Mouse (Mus musculus): ENCODE results near the gene Acap2.

DNA sequence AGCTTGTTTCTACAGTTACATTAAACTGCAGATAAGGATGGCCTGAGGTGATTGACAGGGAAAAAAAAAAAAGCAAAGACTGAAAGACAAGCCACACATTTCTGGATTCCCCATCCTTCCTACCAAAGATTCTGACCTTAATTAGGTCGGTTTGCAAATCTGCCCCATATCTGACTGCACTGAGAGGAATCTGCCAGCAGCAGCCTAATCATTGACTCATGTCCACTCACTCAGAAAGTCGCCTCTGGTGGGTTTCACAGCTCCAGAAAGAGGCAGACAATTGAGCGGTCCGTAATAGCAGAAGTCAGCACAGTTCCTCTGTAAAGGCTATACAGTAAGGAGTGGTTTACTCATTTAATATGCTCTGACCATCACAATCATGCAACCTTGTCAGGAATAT lies 51.2 kb downstream of the Acap2 start:
- TF ChIP-seq CTCF (IDR thresholded peaks at IDR 0.05; ENCODE audit: low read depth) (no peak), EP300 (IDR thresholded peaks at IDR 0.05; ENCODE audit: low read depth) (no peak)
